Mouse (Mus musculus) testis, postnatal 14 days (tissue): ENCODE data around the gene Ttc28.

Source experiments
- DNase-seq: peaks from one replicate; pipeline ENCODE4 v3.0.0; 2021; ENCODE audit warnings: low spot score

The Ttc28 gene

GRCm38 (mm10) chr5:111207924-111208659, 328.5 kb downstream of the Ttc28 start:
- DNase-seq = no peak

GRCm38 (mm10) chr5:111208660-111208969, 329.0 kb downstream of the Ttc28 start:
- no peak for DNase-seq

DNA sequence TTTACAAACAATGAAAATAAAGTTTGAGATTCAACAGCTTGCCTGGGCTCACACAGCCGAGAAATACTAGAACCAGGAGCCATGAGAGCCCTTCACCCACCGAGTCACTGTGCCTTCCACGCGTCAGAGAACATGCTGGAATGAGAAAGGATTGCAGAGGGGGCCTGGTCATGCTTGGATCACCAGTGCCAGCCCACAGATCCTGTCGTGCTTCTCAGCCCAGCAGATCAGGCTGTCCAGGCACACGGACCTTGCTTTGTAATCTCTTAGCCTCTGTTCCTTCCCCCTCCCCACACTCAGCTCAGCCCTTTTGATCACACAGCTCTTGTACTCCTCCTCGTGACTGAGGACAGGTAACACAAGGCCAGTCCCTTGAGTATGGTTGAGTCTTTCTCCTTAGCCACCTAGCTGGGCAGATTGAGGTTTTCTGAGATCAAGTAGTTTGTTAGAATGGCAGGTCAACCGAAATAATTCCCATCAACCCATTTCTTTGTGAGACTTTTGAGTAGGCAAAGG, 334.4 kb downstream of the Ttc28 start:
- DNase-seq = no peak

DNA sequence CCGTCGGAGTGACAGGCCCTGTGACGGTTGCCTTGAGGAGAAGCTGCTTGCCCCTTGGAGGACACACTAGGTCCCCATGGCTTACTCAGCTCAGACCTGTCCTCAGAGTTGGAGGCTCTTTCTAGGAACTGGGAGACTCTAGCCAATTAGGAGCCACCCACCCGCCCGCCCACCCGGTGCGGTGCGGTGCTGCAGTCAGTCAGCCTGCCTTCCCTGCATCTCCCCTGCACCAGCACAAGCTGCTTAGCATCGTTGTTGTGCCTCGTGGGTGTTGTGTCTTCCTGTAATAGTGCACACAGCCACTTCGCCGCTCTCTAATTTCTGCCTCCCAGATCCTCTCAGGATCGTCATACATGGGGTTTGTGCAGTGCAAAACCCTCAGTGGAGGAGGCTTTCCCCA, 335.3 kb downstream of the Ttc28 start:
- no peak for DNase-seq

- DNase-seq = no peak
Observed at GRCm38 (mm10) chr5:111215722-111216121, 336.1 kb downstream of the Ttc28 start.

DNA sequence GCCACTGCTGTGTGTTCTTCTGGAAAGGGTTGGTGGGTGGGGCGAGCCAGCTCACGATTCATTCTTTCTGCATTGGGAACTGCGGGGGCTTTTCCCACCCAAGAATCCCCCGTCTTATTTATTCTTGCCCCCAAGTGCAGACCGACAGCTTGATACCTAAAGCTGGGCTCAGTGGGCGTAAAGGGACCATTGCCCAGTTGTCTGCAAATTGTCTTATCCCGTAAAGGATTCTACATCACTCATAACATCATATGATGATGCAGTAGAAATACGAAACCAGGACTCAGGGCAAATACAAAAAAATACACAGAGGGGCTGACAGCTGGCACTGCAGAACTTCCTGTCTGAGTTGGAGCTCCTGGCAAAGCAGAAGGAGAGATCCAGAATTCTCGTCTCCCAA, 336.6 kb downstream of the Ttc28 start:
- no peak for DNase-seq

DNA sequence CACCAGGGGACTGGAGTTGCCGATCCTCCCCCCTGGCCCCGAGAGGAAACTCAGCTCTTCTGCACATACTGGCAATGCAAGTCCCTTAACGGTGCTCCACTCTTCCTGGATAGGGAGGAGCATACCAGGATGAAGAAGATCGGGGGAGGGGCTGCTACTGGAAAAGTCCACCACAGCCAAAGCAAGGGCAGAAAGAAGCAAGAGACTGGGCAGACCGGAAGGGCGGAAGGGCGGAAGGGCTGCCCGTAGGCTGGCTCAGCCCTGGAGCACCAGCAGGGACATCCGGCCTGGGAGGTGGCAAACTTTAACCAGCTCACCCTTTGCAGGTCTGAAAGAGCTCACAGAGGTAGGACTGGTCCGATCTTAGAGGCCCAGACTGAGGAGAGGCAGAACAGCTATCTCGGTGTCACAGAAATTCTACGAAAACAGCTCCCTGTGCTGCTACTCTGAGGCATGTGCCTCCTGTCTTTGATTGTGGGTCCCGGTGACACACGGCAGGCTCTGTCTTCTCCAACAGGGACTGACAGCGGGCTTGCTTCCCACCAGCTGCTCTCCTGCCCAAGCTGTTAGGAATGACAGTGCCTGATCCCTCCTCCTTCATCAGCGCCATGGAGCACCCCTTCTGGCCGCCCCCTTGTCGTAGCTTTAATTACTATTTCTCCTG, 338.0 kb downstream of the Ttc28 start:
- DNase-seq = no peak

GRCm38 (mm10) chr5:111218111-111218891, 338.7 kb downstream of the Ttc28 start:
- DNase-seq = no peak

DNA sequence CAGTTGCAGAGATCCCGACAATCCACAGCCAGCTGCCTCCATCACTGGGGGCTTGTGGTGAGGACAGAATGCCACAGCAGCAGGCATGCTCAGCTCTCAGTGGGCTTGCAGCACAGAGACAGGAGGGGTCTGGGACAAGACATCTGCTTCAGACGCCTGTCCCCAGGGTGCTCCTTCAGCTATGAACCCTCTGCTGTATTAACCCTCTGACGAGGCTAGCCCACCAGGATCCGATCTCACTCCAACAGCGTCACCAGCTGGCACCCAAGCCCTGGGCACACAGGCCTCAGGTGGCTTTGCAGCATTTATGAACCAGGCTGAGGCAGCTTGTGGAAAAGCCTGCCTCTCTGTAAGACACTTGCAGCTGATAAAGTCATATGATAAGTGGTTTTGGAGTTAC, 339.4 kb downstream of the Ttc28 start:
- no peak for DNase-seq

DNA sequence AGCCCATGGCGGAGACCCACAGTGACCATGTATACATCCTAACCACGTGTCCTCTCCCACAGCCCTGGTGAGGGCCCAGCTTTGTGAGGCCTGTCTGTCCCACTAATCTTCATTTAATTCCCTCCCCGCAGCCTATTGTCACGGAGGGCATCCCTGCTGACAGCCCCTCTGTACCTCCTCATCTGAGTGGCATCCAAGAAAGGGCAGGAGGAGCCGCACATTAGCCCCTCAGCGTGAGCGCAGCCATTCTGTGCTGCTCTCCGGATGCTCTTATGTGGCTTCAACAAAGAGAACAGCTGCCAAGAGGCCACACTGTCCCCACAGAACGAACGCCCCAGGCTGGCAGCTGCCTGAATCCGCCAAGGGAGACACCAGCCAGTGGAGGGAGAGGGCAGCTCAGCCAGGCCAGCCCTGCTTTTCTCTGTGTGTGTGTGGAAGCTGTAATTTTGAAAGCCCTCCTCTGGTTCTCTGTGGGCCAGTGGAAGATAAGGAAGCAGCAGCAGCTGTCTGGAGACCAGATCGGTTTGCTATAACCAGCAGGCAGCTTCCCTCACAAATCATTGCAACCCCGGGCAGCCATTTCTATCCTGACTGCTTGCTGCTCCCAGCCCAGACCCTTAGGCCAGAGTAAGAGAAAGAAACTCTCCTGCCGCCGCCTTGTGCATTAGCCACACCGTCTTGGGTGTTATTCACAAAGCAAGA, 341.2 kb downstream of the Ttc28 start:
- no peak for DNase-seq

DNA sequence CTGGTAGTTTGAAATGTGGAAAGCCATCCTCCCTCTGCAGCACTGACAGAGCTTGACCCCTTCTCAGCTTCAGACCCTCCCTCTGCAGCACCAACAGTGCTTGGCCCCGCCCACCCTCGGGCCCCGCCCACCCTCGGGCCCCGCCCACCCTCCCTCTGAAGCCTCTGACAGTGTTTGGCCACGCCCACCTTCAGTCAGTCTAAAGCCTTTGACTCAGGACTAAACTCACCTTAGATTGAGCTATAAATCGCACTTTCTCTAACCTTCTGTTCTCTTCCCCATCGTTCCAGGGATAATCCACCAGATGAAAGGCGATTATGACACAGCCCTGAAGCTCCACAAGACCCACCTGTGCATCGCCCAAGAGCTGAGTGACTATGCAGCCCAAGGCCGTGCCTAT, 343.2 kb downstream of the Ttc28 start:
- no peak for DNase-seq

- DNase-seq = no peak
Observed at GRCm38 (mm10) chr5:111225306-111225705, 345.7 kb downstream of the Ttc28 start.

GRCm38 (mm10) chr5:111226486-111226885, 346.9 kb downstream of the Ttc28 start:
- no peak for DNase-seq

DNA sequence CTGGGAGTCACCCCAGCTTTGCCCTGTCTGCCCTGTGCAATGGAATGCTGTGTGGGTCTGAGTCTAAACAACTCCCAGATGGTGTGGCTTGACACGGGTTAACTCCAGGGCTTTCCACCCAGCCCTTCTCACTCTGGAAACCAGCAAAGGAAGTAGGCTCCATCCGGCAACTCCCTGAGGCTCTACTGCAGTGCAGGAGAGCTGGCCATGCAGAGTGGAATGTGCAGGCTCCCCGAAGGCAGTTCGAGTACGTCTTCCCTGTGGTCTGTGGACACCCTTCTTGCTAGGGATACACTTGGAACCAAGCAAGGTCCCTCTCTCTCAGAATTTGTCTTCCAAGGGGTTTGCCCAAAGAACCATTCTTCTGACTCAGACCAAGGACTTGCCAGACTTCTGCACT, 348.2 kb downstream of the Ttc28 start:
- DNase-seq = no peak

DNA sequence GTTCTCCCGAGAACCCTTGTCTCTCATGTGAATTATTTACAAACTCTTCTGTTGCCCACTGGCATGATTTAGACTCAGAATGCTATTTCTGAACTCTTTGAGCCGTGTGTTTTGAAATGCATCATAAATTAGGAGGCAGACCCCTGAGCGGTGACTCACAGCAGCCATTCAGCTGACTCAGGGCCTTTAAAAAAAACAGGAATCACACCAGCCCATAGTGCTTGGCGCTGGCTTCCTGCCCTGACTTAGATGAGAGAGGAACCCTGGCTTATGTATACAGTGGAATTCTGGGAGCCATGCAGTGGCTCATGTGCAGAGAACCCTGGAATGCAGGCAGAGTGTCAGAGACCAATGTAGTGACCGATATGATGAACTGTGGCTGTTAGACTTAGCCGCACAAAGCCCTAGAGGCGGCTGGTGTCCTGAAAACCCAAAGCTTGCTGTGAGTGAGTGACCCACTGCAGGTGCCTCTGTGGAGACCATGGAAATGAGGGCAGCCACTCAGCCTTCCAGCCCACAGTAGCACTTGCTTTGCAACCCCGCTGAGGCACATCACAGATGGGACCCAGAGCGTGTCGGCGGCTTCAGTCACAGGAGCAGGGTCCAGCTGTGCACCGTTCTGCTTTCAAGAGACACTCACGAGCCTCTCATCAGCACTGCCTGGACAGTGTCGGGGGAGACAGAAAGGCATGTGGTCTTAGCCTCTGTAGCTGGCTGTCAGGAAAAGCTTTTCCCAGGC, 348.9 kb downstream of the Ttc28 start:
- DNase-seq = no peak

- DNase-seq = no peak
Observed at GRCm38 (mm10) chr5:111229041-111229394, 349.4 kb downstream of the Ttc28 start.

DNA sequence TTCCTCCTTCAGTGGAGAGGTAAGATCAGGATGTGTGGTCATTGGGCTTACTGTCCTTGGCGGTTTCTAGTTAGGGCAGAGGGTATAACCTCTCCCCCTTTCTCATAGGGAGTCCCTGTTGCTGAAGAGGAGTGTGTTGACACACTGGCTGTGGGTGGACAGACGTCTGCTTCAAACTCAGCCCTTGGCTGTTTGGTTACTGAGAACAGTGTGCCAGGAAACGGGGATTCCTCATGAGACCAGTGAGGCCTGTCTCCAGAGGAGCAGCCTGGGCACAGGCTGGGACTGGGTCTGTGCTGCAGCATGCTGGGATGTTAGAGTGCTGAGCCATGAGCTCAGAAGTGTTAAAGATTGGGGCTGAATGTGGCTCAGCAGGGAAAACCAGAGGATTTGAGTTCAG, 350.1 kb downstream of the Ttc28 start:
- no peak for DNase-seq

GRCm38 (mm10) chr5:111231044-111231443, 351.4 kb downstream of the Ttc28 start:
- DNase-seq = no peak

DNA sequence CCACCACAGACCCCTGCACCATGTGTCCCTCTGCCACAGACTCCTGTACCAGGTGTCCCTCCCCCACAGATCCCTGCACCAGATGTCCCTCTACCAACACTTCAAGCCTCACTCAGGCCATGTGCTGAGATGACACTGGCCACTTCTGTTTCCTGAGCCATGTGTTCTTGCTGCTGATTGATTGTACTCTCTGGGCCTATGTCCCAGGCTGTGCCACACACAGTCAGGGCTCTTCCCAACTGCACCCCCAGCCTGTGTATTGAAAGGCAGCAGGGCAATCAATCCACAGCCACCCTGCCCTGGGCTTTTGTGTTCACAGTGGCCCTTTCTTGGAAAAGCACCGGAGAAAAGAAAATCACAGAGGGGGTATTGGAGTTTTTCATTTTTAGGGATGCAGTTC, 352.2 kb downstream of the Ttc28 start:
- DNase-seq = no peak

- DNase-seq = no peak
Observed at GRCm38 (mm10) chr5:111233022-111233709, 353.6 kb downstream of the Ttc28 start.

- DNase-seq = no peak
Observed at GRCm38 (mm10) chr5:111235131-111235530, 355.5 kb downstream of the Ttc28 start.
